Mouse (Mus musculus): ENCODE measurements around the gene Mmp17. TPM values are rescaled to one million over a fixed set of nuclear protein-coding genes. Genes with fewer than 3 reads are reported as not detected.

Mmp17 gene
- polyA plus RNA-seq, 1 experiment: 3.8 TPM

DNA sequence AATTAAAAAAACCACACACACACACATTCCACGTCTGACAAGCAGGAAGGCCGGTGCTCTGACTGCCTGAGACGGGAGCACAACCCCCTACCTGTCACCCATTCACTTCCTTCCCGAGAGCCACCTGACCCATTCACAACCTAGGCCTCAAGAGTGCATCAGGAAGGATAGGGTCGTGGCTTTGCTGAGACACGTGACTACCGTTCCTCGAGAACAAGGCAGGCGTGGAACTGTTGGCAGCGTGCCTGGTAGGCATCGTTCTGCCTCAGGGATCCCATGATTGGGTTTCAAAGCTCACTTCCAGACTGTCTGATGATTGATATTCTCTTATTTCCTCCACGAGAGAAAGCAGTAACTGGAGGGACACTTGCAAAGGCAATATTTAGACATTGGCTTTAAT is 5.8 kb upstream of the Mmp17 start:
- no peak overlapping the region for H3K27ac ChIP-seq (ENCODE audit: insufficient read depth, low read depth, low read length)
- TF ChIP-seq CTCF (IDR thresholded peaks at IDR 0.05; ENCODE audit: extremely low read depth, insufficient read length, insufficient replicate concordance, low read depth, low read length) (no peak), POLR2A (IDR thresholded peaks at IDR 0.05; ENCODE audit: low read depth, low read length) (no peak)
- no peaks in the 10 kb centered on the region for H3K4me1 ChIP-seq (ENCODE audit: control insufficient read depth, insufficient read depth, insufficient read length, low read length)
- no peak overlapping the region for H3K4me3 ChIP-seq (ENCODE audit: low read depth, low read length)
- WGBS: 16% methylated on average over 12 of the region's 12 CpGs
- H3K36me3 ChIP-seq (ENCODE audit: control insufficient read depth, insufficient read depth, low read length): no peaks in the 10 kb centered on the region
- H3K27me3 ChIP-seq (ENCODE audit: control insufficient read depth, insufficient read depth, low read length): peaks cover 23% of the 10 kb centered on the region

DNA sequence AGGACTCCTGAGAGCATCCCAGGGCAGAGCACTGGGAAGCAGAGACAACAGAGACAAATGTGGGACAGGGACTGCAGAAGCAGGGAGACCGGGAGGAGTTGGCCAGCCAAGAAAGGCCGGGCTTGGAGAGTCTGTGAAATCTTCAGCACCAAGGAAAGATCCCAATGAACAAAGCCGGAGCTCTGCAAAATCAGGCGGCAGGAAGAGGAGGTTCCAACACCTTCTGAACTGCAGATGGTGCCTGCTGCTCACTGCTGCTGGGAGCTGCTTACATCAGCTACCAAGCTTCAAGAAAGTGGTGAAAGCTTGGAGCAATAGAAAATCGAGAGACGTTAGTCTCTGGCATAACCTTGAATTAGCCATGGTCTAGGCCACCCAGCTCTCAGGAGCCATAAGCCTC is 3.9 kb upstream of the Mmp17 start:
- Histone ChIP-seq H3K27me3 (ENCODE audit: control insufficient read depth, insufficient read depth, low read length) (peaks cover 28% of the 10 kb centered on the region), H3K4me1 (ENCODE audit: control insufficient read depth, insufficient read depth, insufficient read length, low read length) (peaks cover 9% of the 10 kb centered on the region; the same call in 1 of the 2 replicates), H3K27ac (ENCODE audit: insufficient read depth, low read depth, low read length) (no peak overlapping the region), H3K36me3 (ENCODE audit: control insufficient read depth, insufficient read depth, low read length) (no peaks in the 10 kb centered on the region), H3K4me3 (ENCODE audit: low read depth, low read length) (no peak overlapping the region)
- 12% methylated on average over 6 of the region's 6 CpGs for WGBS
- TF ChIP-seq CTCF (IDR thresholded peaks at IDR 0.05; ENCODE audit: extremely low read depth, insufficient read length, insufficient replicate concordance, low read depth, low read length) (no peak), POLR2A (IDR thresholded peaks at IDR 0.05; ENCODE audit: low read depth, low read length) (no peak)

DNA sequence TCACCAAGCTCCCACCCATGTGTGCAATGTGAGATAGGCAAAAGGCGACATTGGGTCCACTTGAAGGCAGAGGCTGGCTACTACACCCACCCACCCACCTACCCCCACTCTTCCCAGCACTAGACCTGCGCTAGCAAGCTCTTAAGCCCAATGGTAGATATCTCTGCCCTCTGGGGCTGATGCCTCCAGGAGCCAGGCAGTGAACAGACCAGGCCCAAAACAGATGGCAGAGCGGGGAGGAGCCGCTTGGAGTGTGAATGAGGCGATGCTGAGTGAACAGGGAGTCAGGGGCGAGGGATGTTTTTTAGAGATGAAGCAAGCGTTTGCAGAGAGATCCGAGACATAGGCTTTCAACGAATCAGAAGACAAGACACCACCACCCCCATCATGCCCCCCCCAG is 3.4 kb upstream of the Mmp17 start:
- TF ChIP-seq CTCF (IDR thresholded peaks at IDR 0.05; ENCODE audit: extremely low read depth, insufficient read length, insufficient replicate concordance, low read depth, low read length): no peak
- 72% methylated on average over 9 of the region's 9 CpGs for WGBS

DNA sequence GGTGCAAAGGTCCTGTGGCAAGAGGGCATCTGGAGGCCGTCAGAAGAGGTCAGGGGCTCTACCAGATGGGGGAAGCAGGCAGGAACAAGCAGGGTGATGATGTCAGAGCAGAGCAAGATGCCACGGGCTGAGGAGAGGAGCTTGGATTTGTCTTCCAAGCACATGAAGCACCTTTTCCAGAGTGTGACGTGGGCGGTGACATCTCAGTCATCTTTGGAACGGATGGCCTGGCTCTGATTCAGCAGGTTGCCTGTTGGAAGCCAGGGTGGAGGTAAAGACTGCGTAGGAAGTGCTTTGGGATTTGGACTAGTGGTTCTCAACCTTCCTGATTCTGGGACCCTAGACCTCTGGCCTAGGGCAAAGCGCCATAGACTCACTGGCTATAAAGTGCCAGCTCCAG is 3.0 kb upstream of the Mmp17 start:
- no peak overlapping the region for H3K27ac ChIP-seq (ENCODE audit: insufficient read depth, low read depth, low read length)
- TF ChIP-seq POLR2A (IDR thresholded peaks at IDR 0.05; ENCODE audit: low read depth, low read length): no peak
- no peak for TF ChIP-seq CTCF (IDR thresholded peaks at IDR 0.05; ENCODE audit: extremely low read depth, insufficient read length, insufficient replicate concordance, low read depth, low read length)
- WGBS: 63% methylated on average over 7 of the region's 7 CpGs
- peaks cover 15% of the 10 kb centered on the region for H3K4me1 ChIP-seq (ENCODE audit: control insufficient read depth, insufficient read depth, insufficient read length, low read length)
- no peaks in the 10 kb centered on the region for H3K36me3 ChIP-seq (ENCODE audit: control insufficient read depth, insufficient read depth, low read length)
- H3K4me3 ChIP-seq (ENCODE audit: low read depth, low read length): no peak overlapping the region
- peaks cover 38% of the 10 kb centered on the region for H3K27me3 ChIP-seq (ENCODE audit: control insufficient read depth, insufficient read depth, low read length)

More for the DNA sequence above, 3.4 kb upstream of the Mmp17 start:
- no peak overlapping the region for H3K4me3 ChIP-seq (ENCODE audit: low read depth, low read length)
- no peak overlapping the region for H3K27ac ChIP-seq (ENCODE audit: insufficient read depth, low read depth, low read length)
- H3K4me1 ChIP-seq (ENCODE audit: control insufficient read depth, insufficient read depth, insufficient read length, low read length): peaks cover 12% of the 10 kb centered on the region
- H3K27me3 ChIP-seq (ENCODE audit: control insufficient read depth, insufficient read depth, low read length): peaks cover 33% of the 10 kb centered on the region
- H3K36me3 ChIP-seq (ENCODE audit: control insufficient read depth, insufficient read depth, low read length): no peaks in the 10 kb centered on the region

DNA sequence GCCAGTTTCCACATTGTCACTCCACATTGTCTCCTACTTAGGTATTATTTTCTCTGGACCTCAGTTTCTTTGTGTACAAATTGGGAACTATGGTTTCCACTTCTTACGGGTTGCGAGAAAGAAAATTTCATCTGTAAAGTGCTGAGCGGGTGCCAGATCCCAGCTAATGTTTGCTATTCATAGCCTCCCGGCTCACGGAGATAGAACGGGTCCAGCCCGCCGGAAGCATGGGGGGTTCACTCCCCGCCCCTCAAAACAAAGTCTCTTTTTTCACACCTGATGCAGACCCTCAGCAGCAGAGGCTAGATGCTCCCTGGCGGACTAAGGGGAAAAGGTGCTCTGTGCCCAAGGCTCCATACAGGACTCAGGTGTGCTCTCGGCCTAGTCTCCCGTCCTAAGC is 638 bp upstream of the Mmp17 start:
- peaks cover 15% of the 10 kb centered on the region for H3K4me1 ChIP-seq (ENCODE audit: control insufficient read depth, insufficient read depth, insufficient read length, low read length)
- WGBS: 3% methylated on average over 12 of the region's 12 CpGs
- TF ChIP-seq CTCF (IDR thresholded peaks at IDR 0.05; ENCODE audit: extremely low read depth, insufficient read length, insufficient replicate concordance, low read depth, low read length): no peak
- TF ChIP-seq POLR2A (IDR thresholded peaks at IDR 0.05; ENCODE audit: low read depth, low read length): no peak
- H3K27ac ChIP-seq (ENCODE audit: insufficient read depth, low read depth, low read length): no peak overlapping the region
- peak overlapping the region; percentile 69 for H3K4me3 ChIP-seq (ENCODE audit: low read depth, low read length)
- no peaks in the 10 kb centered on the region for H3K36me3 ChIP-seq (ENCODE audit: control insufficient read depth, insufficient read depth, low read length)
- peaks cover 48% of the 10 kb centered on the region for H3K27me3 ChIP-seq (ENCODE audit: control insufficient read depth, insufficient read depth, low read length)

DNA sequence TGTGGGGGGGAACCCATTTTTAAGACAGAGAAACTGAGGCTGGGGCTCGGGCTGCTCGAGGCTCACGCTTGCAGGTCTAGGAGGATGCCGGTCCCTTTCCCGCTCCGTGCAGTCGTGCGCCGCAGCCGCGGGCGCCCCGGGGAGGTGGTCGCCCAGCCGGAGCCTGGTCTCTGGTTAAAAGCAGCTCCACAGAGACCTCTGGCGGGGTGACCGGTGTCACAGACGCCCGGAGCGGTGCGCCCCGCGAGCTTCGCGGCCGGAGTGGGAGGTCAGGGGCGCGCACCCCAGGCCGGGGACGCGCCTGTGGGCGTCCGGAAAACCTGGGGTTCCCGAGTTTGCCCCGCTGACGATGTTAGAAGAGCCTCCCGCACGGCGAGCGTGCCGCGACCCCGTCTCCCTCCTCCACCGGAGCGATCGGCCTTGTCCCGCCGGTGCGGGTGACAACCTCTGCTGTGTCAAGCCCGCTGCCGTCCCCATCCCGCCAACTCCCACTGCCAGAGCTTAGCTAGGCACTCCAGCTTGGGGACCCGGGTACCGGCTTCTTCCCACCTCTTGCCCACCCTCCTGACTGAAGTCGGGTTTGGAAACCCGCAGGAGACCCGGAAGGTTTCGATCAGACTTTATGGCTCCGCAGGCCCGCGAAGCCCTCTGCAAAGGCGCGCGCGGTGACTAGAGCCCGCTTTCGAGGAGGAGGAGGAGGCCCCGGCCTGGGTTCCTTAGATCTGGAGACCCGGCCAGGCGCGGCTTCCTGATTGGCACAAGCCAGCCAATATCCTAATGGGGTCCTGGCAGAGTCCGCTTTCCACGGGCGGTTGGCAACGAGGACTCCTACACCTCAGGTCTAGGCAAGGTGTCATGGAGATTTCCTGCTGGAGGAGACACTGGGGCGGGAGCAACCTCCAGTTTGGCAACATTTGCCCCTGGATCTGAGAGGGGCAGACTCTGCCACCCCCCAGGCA is 893 bp downstream of the Mmp17 start:
- TF ChIP-seq POLR2A (IDR thresholded peaks at IDR 0.05; ENCODE audit: low read depth, low read length) (no peak), CTCF (IDR thresholded peaks at IDR 0.05; ENCODE audit: extremely low read depth, insufficient read length, insufficient replicate concordance, low read depth, low read length) (no peak)
- Histone ChIP-seq H3K4me3 (ENCODE audit: low read depth, low read length) (peak overlapping the region; percentile 69), H3K4me1 (ENCODE audit: control insufficient read depth, insufficient read depth, insufficient read length, low read length) (peaks cover 15% of the 10 kb centered on the region), H3K36me3 (ENCODE audit: control insufficient read depth, insufficient read depth, low read length) (no peaks in the 10 kb centered on the region), H3K27me3 (ENCODE audit: control insufficient read depth, insufficient read depth, low read length) (peaks cover 45% of the 10 kb centered on the region), H3K27ac (ENCODE audit: insufficient read depth, low read depth, low read length) (no peak overlapping the region)
- WGBS: 1% methylated on average over 76 of the region's 76 CpGs

DNA sequence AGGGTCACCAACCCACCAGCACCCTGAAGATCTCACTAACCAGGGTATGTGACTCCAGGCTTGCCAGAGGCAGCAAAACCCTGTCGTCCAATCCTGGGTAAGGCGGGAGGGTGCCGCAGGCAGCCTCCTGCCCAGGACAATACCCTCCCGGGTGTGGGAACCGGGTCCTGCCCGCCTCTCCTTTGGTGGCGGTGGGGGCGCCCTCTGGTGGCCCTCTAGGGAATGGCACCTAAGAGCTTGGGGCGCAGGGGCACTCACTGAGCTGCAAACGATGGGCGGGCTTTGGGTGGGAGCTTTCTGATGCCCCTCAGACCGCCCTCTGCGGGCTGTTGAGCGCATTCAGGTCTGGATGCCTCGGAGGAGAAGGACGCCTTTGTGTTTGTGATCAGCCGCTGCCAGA is 2.0 kb downstream of the Mmp17 start:
- peak overlapping the region; percentile 47 for H3K4me3 ChIP-seq (ENCODE audit: low read depth, low read length)
- H3K27ac ChIP-seq (ENCODE audit: insufficient read depth, low read depth, low read length): no peak overlapping the region
- TF ChIP-seq POLR2A (IDR thresholded peaks at IDR 0.05; ENCODE audit: low read depth, low read length) (no peak), CTCF (IDR thresholded peaks at IDR 0.05; ENCODE audit: extremely low read depth, insufficient read length, insufficient replicate concordance, low read depth, low read length) (peak; percentile 76)
- peaks cover 40% of the 10 kb centered on the region for H3K27me3 ChIP-seq (ENCODE audit: control insufficient read depth, insufficient read depth, low read length)
- H3K36me3 ChIP-seq (ENCODE audit: control insufficient read depth, insufficient read depth, low read length): no peaks in the 10 kb centered on the region
- peaks cover 15% of the 10 kb centered on the region for H3K4me1 ChIP-seq (ENCODE audit: control insufficient read depth, insufficient read depth, insufficient read length, low read length)
- 1% methylated on average over 17 of the region's 17 CpGs for WGBS

Measured in small intestine, adult 2 months (tissue).